Mouse (Mus musculus) liver, postnatal 0 days (tissue): ENCODE results near the gene Dtnb. TPM values are rescaled to one million over a fixed set of nuclear protein-coding genes. Genes with fewer than 3 reads are reported as not detected.
A peak's percentile ranks its signal among the peaks of the same experiment; 100 is the strongest.

Experiments used
- ATAC-seq: fragments of 200-750 bp; cut with Nextera tagmentation; 2 replicates; pipeline ENCODE4 v1.8.0; 2017; ENCODE audit warnings: mild to moderate bottlenecking, moderate library complexity
- DNase-seq: peaks from one replicate; pipeline ENCODE4 v3.0.0-alpha.2; 2016
- H3K27ac ChIP-seq: fragments of 300-500 bp; sonication (generic); 2 replicates; pipeline ENCODE4 v1.5.1; 2014; ENCODE audit warnings: antibody characterized with exemption, moderate library complexity, mild to moderate bottlenecking, low read depth
- H3K27me3 ChIP-seq: fragments of 300-500 bp; sonication (generic); 2 replicates; pipeline ENCODE4 v1.6.1; 2014; ENCODE audit warnings: low read length, control low read depth, mixed read lengths; ENCODE audit not compliant: insufficient read depth
- H3K36me3 ChIP-seq: fragments of 300-500 bp; sonication (generic); replicated peaks from 2 replicates; pipeline ENCODE4 v1.6.1; 2014; ENCODE audit warnings: mild to moderate bottlenecking, control low read depth, low read length, moderate library complexity, mixed read lengths; ENCODE audit not compliant: insufficient read depth
- H3K4me1 ChIP-seq: fragments of 300-500 bp; sonication (generic); 2 replicates; pipeline ENCODE4 v1.6.1; 2014; ENCODE audit warnings: antibody characterized with exemption, mild to moderate bottlenecking, control low read depth; ENCODE audit not compliant: insufficient read depth
- H3K4me2 ChIP-seq: fragments of 300-500 bp; sonication (generic); 2 replicates; pipeline ENCODE4 v1.6.1; 2014; ENCODE audit warnings: low read depth, mild to moderate bottlenecking, low read length, moderate library complexity, mixed read lengths
- H3K4me3 ChIP-seq: fragments of 300-500 bp; sonication (generic); 2 replicates; pipeline ENCODE4 v1.5.1; 2014; ENCODE audit warnings: low read depth, low read length
- H3K9ac ChIP-seq: fragments of 300-500 bp; sonication (generic); replicated peaks from 2 replicates; pipeline ENCODE4 v1.6.1; 2014; ENCODE audit warnings: mild to moderate bottlenecking, moderate library complexity
- H3K9me3 ChIP-seq: fragments of 300-500 bp; sonication (generic); 2 replicates; pipeline ENCODE4 v1.6.1; 2016; ENCODE audit warnings: mild to moderate bottlenecking, control low read depth, low read length, mixed read lengths
- CTCF ChIP-seq: sonication (generic); IDR thresholded peaks from 2 replicates; pipeline ENCODE4 v1.5.1; 2016; ENCODE audit warnings: antibody characterized with exemption, low read depth
- EP300 ChIP-seq: IDR thresholded peaks from 2 replicates; pipeline ENCODE4 v1.6.1; 2016; ENCODE audit warnings: antibody characterized with exemption, low read depth, mild to moderate bottlenecking
- WGBS: fragments of 180-500 bp; shearing (Covaris S2); extraction: QIAGEN DNeasy Blood & Tissue Kit; methylation state at CpG from one replicate; pipeline ENCODE4 v1.1.7; 2014; ENCODE audit not compliant: insufficient replicate concordance; 5-methylcytosine and 5-hydroxymethylcytosine counted together
- polyA plus RNA-seq: library from polyadenylated mRNA; unstranded; fragments of >200 nt; fragmentation: Nextera tagmentation; extraction: Ambion mirVana; gene quantifications from 2 replicates; pipeline ENCODE4 v1.2.1, GENCODE M21; 2015

The Dtnb gene
- polyA plus RNA-seq, 1 experiment from 2014 or later, result 15.7 TPM

DNA sequence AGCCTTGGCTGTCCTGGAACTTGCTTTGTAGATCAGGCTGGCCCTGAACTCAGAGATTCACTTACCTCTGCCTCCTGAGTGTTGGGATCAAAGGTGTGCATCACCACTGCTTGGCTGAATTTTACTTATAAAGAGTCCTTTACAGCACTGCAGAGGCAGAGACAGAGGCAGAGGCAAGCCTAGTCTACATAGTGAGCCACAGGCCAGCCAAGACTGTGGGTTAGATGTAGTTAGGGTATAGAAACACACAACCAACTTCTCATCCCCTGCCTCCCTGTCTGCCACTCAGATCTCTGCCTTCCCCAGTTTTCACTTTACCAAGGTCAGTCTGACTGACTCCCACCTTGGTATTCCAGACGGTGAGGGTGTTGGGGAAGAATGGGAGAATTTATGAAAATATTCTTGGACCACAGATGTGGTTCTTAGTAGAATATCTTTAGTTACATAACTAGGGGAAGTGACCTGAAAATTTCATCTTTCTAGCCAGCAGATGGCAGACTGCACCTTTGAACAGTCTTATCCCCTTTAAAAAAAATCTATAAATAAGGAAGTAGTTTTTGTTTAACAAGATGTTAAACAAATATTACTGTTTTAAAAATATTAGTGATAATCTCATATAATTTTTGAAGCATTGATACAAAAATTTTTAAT is 88.9 kb downstream of the Dtnb start:
- WGBS, result 50% methylated on average over 1 of the region's 1 CpGs
- Histone ChIP-seq H3K36me3 (peaks cover 3% of the 10 kb centered on the region; the same call in 1 of the 2 replicates), H3K4me3 (no peak overlapping the region), H3K4me1 (no peaks in the 10 kb centered on the region), H3K27me3 (no peaks in the 10 kb centered on the region), H3K4me2 (no peak overlapping the region), H3K27ac (no peak overlapping the region), H3K9me3 (no peaks in the 10 kb centered on the region), H3K9ac (no peak overlapping the region)
- no peak for DNase-seq
- no peak for TF ChIP-seq EP300
- TF ChIP-seq CTCF, result peak; percentile 54
- ATAC-seq, result no peak

DNA sequence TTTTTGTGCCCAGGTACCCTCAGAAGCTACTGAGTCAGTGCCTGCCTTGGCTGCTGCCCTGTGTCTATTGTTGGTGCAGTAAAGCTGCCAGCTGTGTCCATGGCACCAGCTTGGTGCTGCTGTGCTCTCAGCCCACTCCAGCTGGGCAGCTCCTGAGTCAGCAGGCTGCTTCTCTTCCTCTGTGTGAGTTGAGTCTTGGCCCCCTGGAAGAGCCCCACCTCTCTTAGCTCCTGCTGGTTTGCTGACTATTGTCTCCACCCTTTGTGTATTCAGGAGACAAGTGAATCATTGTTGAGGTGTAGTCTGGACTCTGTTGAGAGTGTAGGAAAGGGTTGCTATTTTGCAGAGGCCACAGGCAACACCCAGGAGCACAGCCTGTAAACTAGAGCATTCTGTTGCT is 90.5 kb downstream of the Dtnb start:
- no peak overlapping the region for H3K27ac ChIP-seq
- no peak for ATAC-seq
- H3K4me1 ChIP-seq, result no peaks in the 10 kb centered on the region
- H3K4me2 ChIP-seq, result no peak overlapping the region
- DNase-seq, result no peak
- H3K9ac ChIP-seq, result no peak overlapping the region
- H3K9me3 ChIP-seq, result no peaks in the 10 kb centered on the region
- TF ChIP-seq EP300 (no peak), CTCF (no peak)
- no peaks in the 10 kb centered on the region for H3K27me3 ChIP-seq
- peaks cover 5% of the 10 kb centered on the region for H3K36me3 ChIP-seq
- no peak overlapping the region for H3K4me3 ChIP-seq

DNA sequence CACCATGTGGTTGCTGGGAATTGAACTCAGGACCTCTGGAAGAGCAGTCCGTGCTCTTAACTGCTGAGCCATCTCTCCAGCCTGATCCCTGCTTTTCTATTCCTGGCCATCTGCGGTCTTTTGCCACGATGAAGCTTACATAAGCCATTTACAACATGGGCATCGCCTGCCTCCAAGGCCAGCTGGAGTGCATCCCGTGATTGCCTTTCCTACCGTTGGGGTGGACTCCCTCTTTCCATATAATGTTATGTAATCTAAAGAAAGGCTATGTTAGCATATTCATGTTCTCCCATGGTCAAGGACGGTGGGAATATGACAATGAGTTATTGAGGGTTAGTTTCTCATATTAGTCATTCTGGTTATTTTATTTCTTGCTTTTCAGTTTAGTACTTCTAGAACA is 91.2 kb downstream of the Dtnb start:
- no peaks in the 10 kb centered on the region for H3K4me1 ChIP-seq
- TF ChIP-seq CTCF (no peak), EP300 (no peak)
- H3K9ac ChIP-seq, result no peak overlapping the region
- 89% methylated on average over 7 of the region's 7 CpGs for WGBS
- no peak overlapping the region for H3K4me2 ChIP-seq
- no peak overlapping the region for H3K27ac ChIP-seq
- DNase-seq (no peak), ATAC-seq (no peak)
- no peaks in the 10 kb centered on the region for H3K27me3 ChIP-seq
- no peaks in the 10 kb centered on the region for H3K9me3 ChIP-seq
- H3K4me3 ChIP-seq, result no peak overlapping the region
- peaks cover 5% of the 10 kb centered on the region for H3K36me3 ChIP-seq

DNA sequence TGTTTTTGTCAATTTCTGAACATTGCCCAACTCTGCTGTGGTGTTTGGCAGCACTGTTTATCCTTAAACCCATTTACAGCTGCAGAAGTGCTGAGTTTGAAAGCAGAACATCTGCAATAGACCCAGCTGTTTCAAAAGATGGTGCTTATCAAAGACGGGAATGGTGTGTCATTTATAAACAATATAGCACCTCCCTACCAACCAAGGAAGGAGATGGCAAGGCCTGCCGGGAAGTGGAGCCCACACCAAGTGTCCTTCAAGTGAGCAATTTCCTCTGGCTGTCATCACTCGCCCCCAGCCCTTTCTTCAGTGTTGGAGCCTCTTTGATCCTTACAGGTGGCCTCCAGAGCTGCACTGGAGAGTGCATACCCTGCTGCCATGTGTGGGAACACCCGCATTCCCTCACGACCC is 97.8 kb downstream of the Dtnb start:
- DNase-seq (no peak), ATAC-seq (no peak)
- no peaks in the 10 kb centered on the region for H3K4me1 ChIP-seq
- H3K4me2 ChIP-seq, result no peak overlapping the region
- 59% methylated on average over 5 of the region's 5 CpGs for WGBS
- TF ChIP-seq EP300, result no peak
- TF ChIP-seq CTCF, result no peak
- no peaks in the 10 kb centered on the region for H3K9me3 ChIP-seq
- no peak overlapping the region for H3K9ac ChIP-seq
- H3K4me3 ChIP-seq, result no peak overlapping the region
- no peaks in the 10 kb centered on the region for H3K27me3 ChIP-seq
- H3K27ac ChIP-seq, result no peak overlapping the region
- H3K36me3 ChIP-seq, result peaks cover 2% of the 10 kb centered on the region; the same call in 1 of the 2 replicates

GRCm38 (mm10) chr12:3671117-3671516 is 98.9 kb downstream of the Dtnb start:
- no peak for ATAC-seq
- Histone ChIP-seq H3K4me1 (no peaks in the 10 kb centered on the region), H3K27ac (no peak overlapping the region), H3K27me3 (no peaks in the 10 kb centered on the region), H3K4me2 (no peak overlapping the region), H3K9ac (no peak overlapping the region), H3K4me3 (no peak overlapping the region), H3K9me3 (no peaks in the 10 kb centered on the region), H3K36me3 (peaks cover 2% of the 10 kb centered on the region; the same call in 1 of the 2 replicates)
- TF ChIP-seq CTCF (no peak), EP300 (no peak)
- WGBS, result 41% methylated on average over 4 of the region's 4 CpGs
- DNase-seq, result no peak

- Histone ChIP-seq H3K9me3 (no peaks in the 10 kb centered on the region), H3K27ac (no peak overlapping the region), H3K4me2 (no peak overlapping the region), H3K4me1 (no peaks in the 10 kb centered on the region), H3K27me3 (no peaks in the 10 kb centered on the region), H3K4me3 (no peak overlapping the region), H3K36me3 (no peaks in the 10 kb centered on the region), H3K9ac (no peak overlapping the region)
- no peak for ATAC-seq
- no peak for TF ChIP-seq CTCF
- DNase-seq, result no peak
- 73% methylated on average over 9 of the region's 9 CpGs for WGBS
Observed at GRCm38 (mm10) chr12:3672786-3673185, 100.6 kb downstream of the Dtnb start.

DNA sequence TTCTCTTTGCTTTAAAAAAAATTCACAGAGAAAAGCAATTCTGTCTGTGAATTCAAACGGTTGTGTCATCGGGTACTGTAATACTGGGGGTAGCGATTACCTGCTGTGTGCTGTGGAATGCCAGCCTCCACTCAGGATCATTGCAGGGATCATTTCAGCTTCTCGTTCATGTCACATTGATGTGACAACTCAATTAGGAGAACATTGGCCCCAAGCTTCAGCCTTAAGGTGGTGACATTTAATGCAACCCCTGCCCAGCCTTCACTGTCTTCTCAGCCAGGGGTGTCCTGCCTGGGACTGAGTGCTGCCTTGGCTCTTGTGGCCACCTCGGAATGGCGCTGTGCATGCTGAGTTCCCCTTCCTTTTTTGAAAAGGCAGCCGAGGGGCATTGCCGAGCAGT is 101.7 kb downstream of the Dtnb start:
- Histone ChIP-seq H3K4me3 (no peak overlapping the region), H3K27ac (no peak overlapping the region), H3K4me2 (no peak overlapping the region), H3K9ac (no peak overlapping the region), H3K4me1 (no peaks in the 10 kb centered on the region), H3K36me3 (no peaks in the 10 kb centered on the region), H3K27me3 (no peaks in the 10 kb centered on the region), H3K9me3 (no peaks in the 10 kb centered on the region)
- no peak for TF ChIP-seq CTCF
- no peak for TF ChIP-seq EP300
- ATAC-seq (no peak), DNase-seq (no peak)
- 61% methylated on average over 8 of the region's 8 CpGs for WGBS
